Mouse (Mus musculus) stomach, postnatal 0 days (tissue): ENCODE data around the gene Dner. TPM values are rescaled to one million over a fixed set of nuclear protein-coding genes. Genes with fewer than 3 reads are reported as not detected.

ENCODE experiments used
- ATAC-seq: fragments of 200-750 bp; cut with Nextera tagmentation; 2 replicates; pipeline ENCODE4 v1.8.0; 2017; ENCODE audit not compliant: low FRiP score, low TSS enrichment
- DNase-seq: peaks from one replicate; pipeline ENCODE4 v3.0.0-alpha.2; 2016; ENCODE audit warnings: low spot score
- H3K27ac ChIP-seq: fragments of 300-500 bp; sonication (generic); replicated peaks from 2 replicates; pipeline ENCODE4 v1.5.1; 2014; ENCODE audit warnings: mild to moderate bottlenecking, control low read depth
- H3K27me3 ChIP-seq: fragments of 300-500 bp; sonication (generic); 2 replicates; pipeline ENCODE4 v1.6.1; 2014; ENCODE audit warnings: low read length; ENCODE audit not compliant: control insufficient read depth, insufficient read depth
- H3K36me3 ChIP-seq: fragments of 300-500 bp; sonication (generic); 2 replicates; pipeline ENCODE4 v1.6.1; 2014; ENCODE audit warnings: low read length, mixed read lengths; ENCODE audit not compliant: control insufficient read depth, insufficient read depth
- H3K4me1 ChIP-seq: fragments of 300-500 bp; sonication (generic); replicated peaks from 2 replicates; pipeline ENCODE4 v1.6.1; 2014; ENCODE audit warnings: antibody characterized with exemption; ENCODE audit not compliant: control insufficient read depth, insufficient read depth
- H3K4me2 ChIP-seq: fragments of 300-500 bp; sonication (generic); replicated peaks from 2 replicates; pipeline ENCODE4 v1.6.1; 2014; ENCODE audit warnings: low read depth, mild to moderate bottlenecking, control low read depth, moderate library complexity
- H3K4me3 ChIP-seq: fragments of 300-500 bp; sonication (generic); 2 replicates; pipeline ENCODE4 v1.5.1; 2014; ENCODE audit warnings: low read depth, low read length, control low read depth
- H3K9ac ChIP-seq: fragments of 300-500 bp; sonication (generic); 2 replicates; pipeline ENCODE4 v1.6.1; 2014; ENCODE audit warnings: mild to moderate bottlenecking, low read length, control low read depth, mixed read lengths
- H3K9me3 ChIP-seq: fragments of 300-500 bp; sonication (generic); 2 replicates; pipeline ENCODE4 v1.6.1; 2016; ENCODE audit warnings: low read length; ENCODE audit not compliant: control insufficient read depth
- CTCF ChIP-seq: IDR thresholded peaks from 2 replicates; pipeline ENCODE4 v1.5.1; 2016; ENCODE audit warnings: antibody characterized with exemption, low read depth, mild to moderate bottlenecking, moderate library complexity
- EP300 ChIP-seq: optimal IDR thresholded peaks from 2 replicates; pipeline ENCODE3; 2016; ENCODE audit warnings: antibody characterized with exemption
- WGBS: fragments of 180-500 bp; shearing (Covaris S2); extraction: QIAGEN DNeasy Blood & Tissue Kit; methylation state at CpG from one replicate; pipeline ENCODE4 v1.1.7; 2014; 5-methylcytosine and 5-hydroxymethylcytosine counted together
- polyA plus RNA-seq: library from polyadenylated mRNA; unstranded; fragments of >200 nt; fragmentation: Nextera tagmentation; extraction: Ambion mirVana; gene quantifications from 2 replicates; pipeline ENCODE4 v1.2.1, GENCODE M21; 2015

Dner gene
- polyA plus RNA-seq, 1 experiment from 2014 or later = 2.9 TPM

- ATAC-seq = no peak
- H3K27ac ChIP-seq = no peak overlapping the region
- no peak for TF ChIP-seq CTCF
- no peak for TF ChIP-seq EP300
- WGBS = 72% methylated on average over 3 of the region's 3 CpGs
- no peaks in the 10 kb centered on the region for H3K4me1 ChIP-seq
- no peaks in the 10 kb centered on the region for H3K9me3 ChIP-seq
- H3K9ac ChIP-seq = no peak overlapping the region
- no peak overlapping the region for H3K4me2 ChIP-seq
- H3K36me3 ChIP-seq = no peaks in the 10 kb centered on the region
- no peak overlapping the region for H3K4me3 ChIP-seq
- no peak for DNase-seq
- no peaks in the 10 kb centered on the region for H3K27me3 ChIP-seq
These were observed 84.7 kb downstream of the Dner start for GRCm38 (mm10) chr1:84611331-84611730.

DNA sequence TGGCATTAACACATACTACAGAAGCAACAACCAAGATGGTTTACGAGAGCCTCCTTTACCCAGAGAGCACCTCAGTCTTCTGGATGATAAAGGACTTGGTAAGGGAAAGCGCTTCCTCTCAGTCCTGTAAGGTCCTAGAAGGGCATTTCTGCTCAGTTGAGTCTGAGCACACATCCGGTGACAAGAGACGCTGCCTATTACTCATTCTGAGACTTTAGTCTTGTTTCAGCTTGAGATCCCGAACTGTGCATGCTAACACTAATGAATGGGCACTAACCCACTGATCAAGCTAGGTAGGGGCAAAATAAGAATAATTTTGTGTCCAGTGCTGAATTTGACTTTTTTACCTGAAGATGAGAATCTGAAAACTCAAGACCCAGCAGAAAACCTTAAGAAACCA lies 97.0 kb downstream of the Dner start:
- no peak for TF ChIP-seq CTCF
- TF ChIP-seq EP300 = no peak
- Histone ChIP-seq H3K4me1 (no peaks in the 10 kb centered on the region), H3K4me2 (no peak overlapping the region), H3K36me3 (no peaks in the 10 kb centered on the region), H3K27me3 (no peaks in the 10 kb centered on the region), H3K9ac (no peak overlapping the region), H3K27ac (no peak overlapping the region), H3K4me3 (no peak overlapping the region), H3K9me3 (no peaks in the 10 kb centered on the region)
- WGBS = 84% methylated on average over 5 of the region's 5 CpGs
- DNase-seq = no peak
- no peak for ATAC-seq

- H3K4me1 ChIP-seq = no peaks in the 10 kb centered on the region
- WGBS = 65% methylated on average over 3 of the region's 3 CpGs
- no peak overlapping the region for H3K27ac ChIP-seq
These were observed 100.0 kb downstream of the Dner start for GRCm38 (mm10) chr1:84596023-84596422.

GRCm38 (mm10) chr1:84592394-84592793 lies 103.6 kb downstream of the Dner start:
- no peak overlapping the region for H3K27ac ChIP-seq
- WGBS = 73% methylated on average over 3 of the region's 3 CpGs
- DNase-seq (no peak), ATAC-seq (no peak)
- no peaks in the 10 kb centered on the region for H3K36me3 ChIP-seq
- H3K4me2 ChIP-seq = no peak overlapping the region
- no peaks in the 10 kb centered on the region for H3K4me1 ChIP-seq
- no peaks in the 10 kb centered on the region for H3K27me3 ChIP-seq
- no peak overlapping the region for H3K9ac ChIP-seq
- no peak for TF ChIP-seq CTCF
- no peak for TF ChIP-seq EP300
- H3K4me3 ChIP-seq = no peak overlapping the region
- H3K9me3 ChIP-seq = no peaks in the 10 kb centered on the region

More at GRCm38 (mm10) chr1:84596023-84596422, 100.0 kb downstream of the Dner start:
- Histone ChIP-seq H3K4me3 (no peak overlapping the region), H3K9ac (no peak overlapping the region), H3K4me2 (no peak overlapping the region), H3K9me3 (no peaks in the 10 kb centered on the region), H3K36me3 (no peaks in the 10 kb centered on the region), H3K27me3 (no peaks in the 10 kb centered on the region)
- no peak for ATAC-seq
- DNase-seq = no peak
- TF ChIP-seq EP300 (no peak), CTCF (no peak)

- WGBS = 76% methylated on average over 9 of the region's 9 CpGs
- Histone ChIP-seq H3K4me2 (no peak overlapping the region), H3K27ac (no peak overlapping the region), H3K4me1 (no peaks in the 10 kb centered on the region), H3K36me3 (no peaks in the 10 kb centered on the region), H3K9ac (no peak overlapping the region), H3K4me3 (no peak overlapping the region), H3K9me3 (no peaks in the 10 kb centered on the region), H3K27me3 (no peaks in the 10 kb centered on the region)
- no peak for TF ChIP-seq EP300
- no peak for TF ChIP-seq CTCF
- DNase-seq = no peak
- ATAC-seq = no peak
These were observed 105.5 kb downstream of the Dner start for GRCm38 (mm10) chr1:84590534-84590933.

DNA sequence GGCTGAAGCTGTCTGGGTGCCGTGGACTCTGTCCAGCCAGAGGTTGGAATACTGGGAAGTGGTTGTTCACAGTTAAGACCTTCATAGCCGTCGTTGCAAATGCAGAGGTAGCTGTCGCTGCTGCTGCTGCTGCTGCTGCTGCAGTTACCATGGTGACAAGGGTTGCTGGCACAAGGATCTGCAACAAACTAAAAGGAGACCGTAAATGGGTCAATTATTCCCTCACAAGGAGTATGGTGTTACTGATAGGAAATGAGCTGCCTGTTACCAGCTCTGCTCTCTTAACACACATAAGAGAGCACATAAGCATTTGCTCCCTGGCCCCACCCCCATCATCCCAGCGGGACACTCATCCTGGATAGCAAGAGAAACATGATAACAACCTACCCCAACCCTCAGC lies 110.6 kb downstream of the Dner start:
- Histone ChIP-seq H3K4me2 (no peak overlapping the region), H3K27me3 (no peaks in the 10 kb centered on the region), H3K4me1 (no peaks in the 10 kb centered on the region), H3K27ac (no peak overlapping the region), H3K4me3 (no peak overlapping the region), H3K9ac (no peak overlapping the region), H3K9me3 (no peaks in the 10 kb centered on the region), H3K36me3 (no peaks in the 10 kb centered on the region)
- 20% methylated on average over 6 of the region's 6 CpGs for WGBS
- TF ChIP-seq EP300 (no peak), CTCF (no peak)
- no peak for ATAC-seq
- no peak for DNase-seq
